Mouse (Mus musculus): Measurements from ENCODE around the gene A1cf.

A1cf gene

DNA sequence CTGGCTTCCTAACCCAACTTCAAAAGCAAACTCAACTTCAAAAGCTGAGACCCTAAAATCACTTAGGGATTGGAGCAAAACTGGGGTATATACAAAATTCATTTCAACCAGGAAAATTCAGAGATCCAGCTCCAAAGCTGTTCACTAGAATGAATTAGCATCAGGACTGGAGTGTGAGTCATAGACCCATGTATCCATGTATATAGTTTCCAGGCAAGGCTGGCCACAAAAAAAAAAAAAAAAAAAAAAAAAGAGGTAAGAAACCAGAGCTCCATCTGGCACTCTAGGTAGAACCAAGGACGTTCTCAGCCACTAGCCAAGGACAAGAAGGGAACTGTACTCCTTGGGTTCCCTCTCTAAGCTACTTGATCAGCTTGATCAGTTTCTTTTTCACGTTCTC is 85.2 kb downstream of the A1cf start:
- no peak for DNase-seq (ENCODE audit: low spot score in 2 of 2)

DNA sequence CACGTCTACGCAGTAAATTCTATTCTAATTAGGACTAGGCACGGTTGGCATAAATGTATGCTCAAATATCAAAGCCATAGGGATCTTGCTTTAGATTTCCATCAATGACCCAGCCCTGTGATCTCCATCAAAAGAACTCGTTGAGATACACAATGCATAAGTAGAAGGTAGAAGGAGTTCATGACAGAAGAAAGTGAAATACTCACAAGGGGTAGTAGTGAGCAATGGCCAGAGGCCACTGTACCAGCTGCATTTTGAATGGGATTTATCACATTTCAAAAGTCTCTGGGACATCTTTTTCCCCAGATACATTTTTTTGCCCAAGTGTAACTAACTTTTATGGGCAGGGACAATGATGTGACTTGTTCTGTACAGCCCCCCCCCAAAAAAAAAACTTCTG is 85.7 kb downstream of the A1cf start:
- DNase-seq (ENCODE audit: low spot score in 2 of 2): no peak

DNA sequence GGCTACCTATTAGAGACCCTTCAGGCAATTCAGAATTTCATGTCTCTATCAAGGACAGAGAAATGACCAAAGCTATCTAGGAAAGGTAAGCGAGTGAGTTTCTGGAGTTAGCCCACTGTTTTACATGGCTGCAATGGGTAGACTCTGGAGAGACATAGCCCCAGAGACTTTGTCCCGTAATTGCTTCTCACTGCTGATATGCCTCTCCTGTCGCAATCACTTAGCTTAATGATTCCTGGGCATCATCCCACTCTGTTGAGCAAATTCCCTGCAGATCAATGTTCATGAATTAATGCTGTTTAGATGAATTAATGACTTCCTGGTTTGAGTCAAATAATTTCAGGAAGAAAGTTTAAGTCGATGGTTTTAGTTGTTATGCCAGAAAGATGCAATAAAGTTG is 86.1 kb downstream of the A1cf start:
- DNase-seq (ENCODE audit: low spot score in 2 of 2): no peak

DNA sequence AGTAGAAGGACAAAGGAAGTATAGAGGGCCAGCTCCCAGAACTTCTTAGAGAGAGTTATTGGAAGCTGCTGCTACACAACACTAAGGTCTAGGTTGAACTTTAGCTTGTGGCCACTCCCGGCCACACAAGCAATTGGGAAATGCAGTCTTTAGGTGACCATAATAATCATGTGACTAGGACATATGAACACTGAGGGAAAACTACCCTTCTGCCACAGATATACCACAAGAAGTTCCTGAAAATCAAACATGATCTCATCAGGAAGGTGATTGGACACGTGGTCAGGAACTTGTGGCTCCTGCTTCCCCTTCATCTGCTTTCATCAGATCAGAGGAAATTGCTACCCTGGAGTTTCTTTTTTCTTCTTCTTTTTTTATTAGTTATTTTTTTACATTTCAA is 87.8 kb downstream of the A1cf start:
- DNase-seq (ENCODE audit: low spot score in 2 of 2): no peak

DNA sequence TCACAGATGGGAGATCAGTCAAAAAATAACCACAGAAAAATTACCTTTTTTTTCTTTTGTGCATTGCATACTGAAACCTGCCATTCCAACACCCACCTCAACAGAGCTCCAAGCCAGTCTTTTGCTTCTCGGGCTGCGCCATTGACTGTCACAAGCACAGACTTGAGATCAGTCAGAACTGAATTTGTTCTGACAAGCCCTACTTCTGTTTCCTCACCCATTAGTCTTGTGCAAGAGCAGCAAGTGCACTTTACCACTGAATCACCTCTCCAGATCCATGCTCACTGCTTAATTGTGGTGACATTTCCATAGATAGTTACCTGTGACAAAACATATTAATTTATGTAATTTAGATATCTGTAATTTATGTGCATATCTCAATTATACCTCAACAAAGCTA is 91.9 kb downstream of the A1cf start:
- no peak for DNase-seq (ENCODE audit: low spot score in 2 of 2)

DNA sequence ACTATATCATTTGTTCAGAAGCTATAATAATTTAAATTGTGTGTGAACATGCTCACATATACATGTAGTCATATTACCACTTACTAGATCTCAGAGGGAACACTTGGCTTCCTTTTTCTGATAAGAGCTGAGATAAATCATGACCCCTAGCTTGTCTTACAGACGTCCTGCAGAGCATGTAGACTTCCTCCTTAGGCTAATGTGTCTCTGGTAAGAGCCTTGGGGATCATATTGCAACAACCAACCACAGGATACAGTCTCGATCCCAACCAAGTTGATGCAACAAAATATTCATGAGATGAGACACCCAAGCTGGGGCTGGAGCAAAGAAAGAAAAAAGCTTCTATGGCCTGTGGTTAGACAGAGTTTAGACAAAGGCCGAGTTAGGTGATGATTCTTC is 94.6 kb downstream of the A1cf start:
- no peak for DNase-seq (ENCODE audit: low spot score in 2 of 2)

DNA sequence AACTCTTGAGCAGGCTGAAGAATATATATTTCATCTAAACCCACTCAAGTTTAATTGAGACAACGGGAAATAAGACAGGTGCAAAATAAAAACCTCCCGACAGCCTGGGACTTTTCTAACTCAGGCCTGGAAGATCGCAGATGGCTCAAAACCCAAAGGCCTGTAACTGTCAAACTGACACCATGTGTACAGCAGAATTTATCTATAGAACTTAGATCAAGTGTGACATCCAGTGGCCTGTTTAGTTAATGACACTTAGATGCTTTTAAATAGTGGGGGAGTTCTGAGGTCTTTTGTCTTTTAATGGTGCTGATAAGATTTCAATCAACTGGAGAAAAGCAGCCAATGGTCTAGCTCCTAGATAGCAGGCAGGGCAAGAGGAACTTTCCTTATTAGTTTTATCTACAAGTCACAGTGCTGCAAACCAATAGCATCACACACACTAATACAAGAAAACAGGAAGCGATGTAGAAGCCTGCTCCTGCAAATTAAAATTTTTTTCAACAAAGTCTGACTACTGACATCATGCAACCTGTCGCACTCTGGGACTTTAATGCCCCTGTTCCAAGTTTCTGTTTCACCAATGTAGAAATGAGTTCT is 99.5 kb downstream of the A1cf start:
- DNase-seq (ENCODE audit: low spot score in 2 of 2): no peak

DNA sequence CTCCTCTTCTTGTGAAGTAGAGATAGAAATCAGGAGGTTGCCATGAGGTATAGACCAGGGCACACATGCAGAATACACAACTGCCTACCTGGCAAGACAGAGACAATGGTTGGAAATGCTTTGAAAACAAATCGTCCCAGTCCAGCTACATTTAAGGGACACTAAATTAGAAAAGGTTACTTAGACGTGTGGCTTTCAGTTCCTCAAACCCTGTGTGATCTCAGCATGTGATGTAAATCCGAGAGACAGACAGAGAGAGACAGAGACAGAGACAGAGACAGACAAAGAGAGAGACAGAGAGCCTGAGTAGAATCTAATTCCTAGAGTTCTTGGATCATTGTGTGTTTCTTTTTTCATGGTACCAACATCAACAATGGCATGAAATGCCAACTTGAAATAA is 102.8 kb downstream of the A1cf start:
- DNase-seq (ENCODE audit: low spot score in 2 of 2): no peak

DNA sequence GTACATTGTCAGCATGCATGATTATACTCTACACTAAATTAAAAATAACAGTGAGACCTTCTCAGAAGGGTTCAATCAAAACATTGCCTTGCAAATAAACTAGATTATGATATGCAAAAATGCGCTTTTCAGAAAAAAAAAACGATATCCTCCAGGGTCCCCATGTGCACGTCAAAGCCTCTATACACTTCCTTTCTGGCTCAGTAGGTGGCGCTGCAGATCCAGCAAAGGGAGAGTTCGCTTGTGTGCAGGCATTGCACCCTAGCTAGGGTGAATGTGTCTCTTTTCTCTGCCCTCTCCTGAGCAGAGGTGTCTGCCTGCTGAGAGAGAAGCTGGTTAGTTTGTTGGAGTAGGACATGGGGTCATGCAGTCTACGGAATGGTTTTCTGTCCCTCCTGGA is 103.4 kb downstream of the A1cf start:
- DNase-seq (ENCODE audit: low spot score in 2 of 2): peak; percentile 65 to 82

DNA sequence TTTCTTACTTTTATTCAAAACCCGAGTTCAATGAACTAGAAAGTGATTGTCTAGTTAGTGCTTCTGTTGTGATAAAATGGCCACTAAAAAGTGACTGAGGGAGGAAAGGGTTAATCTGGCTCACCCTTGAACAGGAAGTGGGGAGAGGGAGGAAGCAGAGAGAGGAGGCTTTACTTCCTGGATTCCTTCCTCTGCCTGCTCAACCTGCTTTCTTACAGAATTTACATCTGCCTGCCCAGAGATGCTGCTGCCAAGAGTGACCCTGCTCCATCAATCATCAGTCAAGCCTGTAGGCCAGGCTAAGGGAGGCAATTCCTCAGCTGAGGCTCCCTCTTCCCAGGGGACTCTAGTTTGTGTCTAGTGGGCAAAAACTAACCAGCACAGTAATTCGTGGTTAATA is 107.3 kb downstream of the A1cf start:
- no peak for DNase-seq (ENCODE audit: low spot score in 2 of 2)

DNA sequence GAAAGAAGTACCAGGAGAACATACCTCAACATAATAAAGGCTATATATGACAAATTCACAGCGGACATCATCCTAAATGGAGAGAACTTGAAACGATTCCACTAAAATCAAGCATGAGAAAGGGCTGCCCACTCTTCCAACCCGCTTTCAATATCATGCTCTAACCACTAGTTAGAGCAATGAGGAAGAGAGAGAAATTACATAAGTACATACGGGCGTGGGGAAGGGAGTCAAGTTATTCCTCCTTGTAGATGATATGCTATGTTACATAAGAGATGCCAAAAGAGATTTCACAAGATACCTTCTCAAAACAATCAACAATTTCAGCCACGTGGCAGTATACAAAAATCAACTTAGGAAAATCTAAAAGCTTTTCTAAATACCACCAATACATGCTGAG is 122.5 kb downstream of the A1cf start:
- no peak for DNase-seq (ENCODE audit: low spot score in 2 of 2)

DNA sequence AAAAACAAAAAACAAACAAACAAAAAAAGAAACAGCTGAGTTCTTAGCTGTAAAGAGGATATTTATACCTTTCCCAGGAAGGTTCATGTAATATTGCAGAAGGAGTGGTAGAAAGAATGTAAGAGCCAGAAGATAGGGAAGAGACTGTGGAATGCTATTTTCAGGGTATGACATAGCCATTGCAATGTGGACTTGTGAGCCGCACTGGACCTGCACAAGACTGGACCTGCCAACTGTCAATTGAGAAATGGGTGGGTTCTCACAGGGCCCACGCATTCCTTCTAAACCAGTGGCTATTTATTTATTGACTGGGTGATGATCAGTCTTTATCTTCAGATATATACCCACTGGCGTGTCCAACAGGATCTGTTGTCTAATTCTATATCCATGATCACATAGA is 128.4 kb downstream of the A1cf start:
- DNase-seq (ENCODE audit: low spot score in 2 of 2): no peak
